Mouse (Mus musculus) lung, postnatal 36 days (tissue): Measurements from ENCODE around the gene Tmem117.

Source experiments
- DNase-seq: peaks from one replicate; pipeline ENCODE4 v3.0.0; 2022; ENCODE audit warnings: mixed read lengths

Tmem117 gene

DNA sequence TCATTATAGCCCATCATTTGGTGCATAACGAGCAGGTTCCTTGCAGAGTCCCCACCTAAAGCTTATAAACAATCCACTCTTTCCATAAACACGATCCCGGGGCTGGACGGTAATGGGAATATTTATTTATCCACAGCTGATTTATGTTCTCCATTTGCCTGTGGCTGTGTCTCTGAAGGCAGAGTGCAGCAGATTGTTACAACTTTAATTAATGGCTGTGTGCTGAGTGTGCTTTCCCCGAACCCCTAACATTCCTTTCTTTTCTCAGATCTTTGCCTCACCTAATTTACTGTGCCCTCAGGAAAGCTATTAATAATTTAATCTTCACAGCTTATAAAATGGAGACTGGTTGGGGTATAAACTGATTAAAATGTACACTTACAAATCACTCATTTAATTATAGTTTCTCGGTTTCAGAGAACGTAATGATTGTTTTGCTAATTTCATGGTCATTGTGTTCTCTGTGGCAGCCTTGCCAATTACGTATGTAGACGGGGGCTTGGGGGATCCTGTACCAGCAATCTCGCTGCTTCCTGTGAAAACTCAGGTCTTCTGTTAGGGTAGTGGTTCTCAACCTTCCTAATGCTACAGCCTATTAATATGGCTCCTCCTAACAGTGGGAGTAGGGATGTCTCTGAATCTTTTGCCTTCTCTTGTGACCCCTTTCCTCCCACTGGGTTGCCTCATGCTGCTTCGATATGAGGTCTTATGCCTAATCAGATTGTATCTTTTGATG is 275.8 kb downstream of the Tmem117 start:
- DNase-seq, result no peak

DNA sequence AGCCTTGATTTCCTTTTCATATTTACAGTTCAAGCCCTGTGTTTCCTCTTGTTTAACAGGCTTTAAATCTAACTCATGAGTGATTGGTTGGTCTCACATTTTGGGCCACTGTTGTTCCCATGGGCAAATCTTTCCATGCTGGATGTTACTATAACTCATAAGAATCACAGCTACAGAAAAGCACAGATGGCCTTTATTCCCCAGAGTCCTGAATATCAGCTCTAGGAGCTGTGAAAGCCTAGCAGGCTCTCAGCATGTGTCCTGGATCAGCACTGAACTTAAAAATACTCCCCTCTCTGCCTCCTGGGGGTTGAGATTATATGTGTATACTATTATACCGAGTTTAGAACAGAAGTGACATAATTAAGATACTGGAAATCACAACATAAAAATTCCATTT is 292.6 kb downstream of the Tmem117 start:
- no peak for DNase-seq

DNA sequence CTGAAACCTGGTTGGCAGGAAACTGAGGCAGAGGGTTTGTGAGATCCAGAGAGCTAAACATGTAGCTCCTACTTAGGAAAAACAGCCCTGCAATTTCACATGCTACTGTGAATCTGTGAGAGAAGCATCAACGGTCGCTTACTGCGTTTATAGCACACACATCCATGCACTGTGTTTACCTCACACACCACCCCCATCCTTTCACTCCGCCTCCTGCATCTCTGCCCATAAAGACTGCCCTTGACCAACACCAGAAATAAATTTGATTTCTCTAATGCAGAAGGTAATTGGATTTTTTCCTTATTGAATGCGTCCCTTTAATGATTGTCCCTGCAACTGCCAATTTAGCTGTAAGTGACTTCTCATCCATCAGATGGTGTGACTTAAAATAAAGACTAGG is 299.0 kb downstream of the Tmem117 start:
- no peak for DNase-seq

DNA sequence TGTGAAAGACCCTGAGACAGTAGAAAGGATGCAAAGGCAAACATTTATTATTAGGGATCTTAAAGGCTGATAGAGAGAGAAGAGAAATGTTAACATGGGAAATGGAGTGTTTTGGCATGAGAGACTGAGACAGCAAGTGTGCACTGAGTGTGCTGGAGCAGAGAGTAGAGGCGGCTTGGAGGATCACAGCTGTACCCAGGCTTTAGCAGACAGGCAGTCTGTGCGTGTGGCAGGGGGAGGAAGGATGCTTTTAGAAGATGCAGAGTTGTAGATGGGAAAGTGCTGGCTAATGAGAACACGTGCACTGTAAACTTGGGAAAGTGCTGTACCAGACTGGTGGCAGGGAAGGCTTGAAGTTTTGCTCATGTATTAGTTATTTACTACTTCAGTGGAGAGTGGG is 301.7 kb downstream of the Tmem117 start:
- DNase-seq, result no peak

DNA sequence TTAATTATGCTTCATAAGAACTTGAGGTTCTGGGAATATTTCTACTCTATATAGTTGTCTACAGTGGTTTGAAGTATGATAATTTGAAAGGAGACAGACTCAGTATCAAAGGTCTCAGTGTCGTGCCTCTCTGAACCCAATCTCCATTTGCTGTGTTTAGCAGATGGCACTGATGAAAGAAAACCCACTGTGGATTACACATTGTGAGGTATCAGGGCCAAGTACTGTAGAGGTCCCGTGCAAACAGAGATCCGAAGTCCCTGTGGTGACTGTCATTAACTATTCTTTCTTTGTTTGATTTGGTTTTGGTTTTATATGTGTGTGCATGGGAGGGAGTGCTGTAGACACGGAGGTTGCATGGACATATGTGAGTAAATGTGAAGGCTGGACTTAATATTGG is 304.0 kb downstream of the Tmem117 start:
- DNase-seq, result no peak

DNA sequence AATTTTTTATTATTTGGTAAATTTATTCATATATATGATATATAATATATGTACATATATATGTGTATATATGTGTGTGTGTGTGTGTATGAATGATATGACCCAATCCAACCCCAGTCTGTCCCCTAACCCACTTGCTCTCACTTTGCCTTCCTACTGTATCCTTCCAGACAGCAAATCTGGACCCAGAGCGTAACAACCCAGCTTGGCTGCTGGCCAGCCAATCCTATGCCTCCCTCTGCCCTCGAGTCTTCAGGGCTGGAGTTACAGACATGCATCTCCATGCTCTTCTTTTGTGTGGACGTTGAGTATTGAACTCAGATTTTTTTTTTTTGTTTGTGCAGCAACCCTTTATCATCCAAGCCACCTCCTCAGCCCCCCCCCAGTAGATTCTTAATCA is 304.4 kb downstream of the Tmem117 start:
- DNase-seq, result no peak

DNA sequence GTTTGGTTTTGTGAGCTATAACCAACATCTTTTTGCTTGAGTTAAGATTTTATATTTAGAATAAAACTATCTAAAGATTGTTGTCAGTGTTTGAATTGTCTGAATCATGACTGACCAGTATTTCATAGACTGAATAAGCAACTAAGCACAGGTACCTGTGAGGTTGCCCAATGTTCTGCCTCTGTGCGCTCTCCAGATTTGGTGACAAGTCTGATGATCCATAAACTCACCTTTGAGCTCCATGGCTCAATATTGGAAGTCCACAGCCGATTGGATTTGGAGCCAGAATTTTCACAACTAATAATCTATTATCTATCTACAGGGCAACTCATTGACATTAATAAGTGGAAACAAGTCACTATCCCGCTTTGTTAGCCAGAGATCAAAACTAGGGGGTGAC is 312.9 kb downstream of the Tmem117 start:
- DNase-seq, result no peak

DNA sequence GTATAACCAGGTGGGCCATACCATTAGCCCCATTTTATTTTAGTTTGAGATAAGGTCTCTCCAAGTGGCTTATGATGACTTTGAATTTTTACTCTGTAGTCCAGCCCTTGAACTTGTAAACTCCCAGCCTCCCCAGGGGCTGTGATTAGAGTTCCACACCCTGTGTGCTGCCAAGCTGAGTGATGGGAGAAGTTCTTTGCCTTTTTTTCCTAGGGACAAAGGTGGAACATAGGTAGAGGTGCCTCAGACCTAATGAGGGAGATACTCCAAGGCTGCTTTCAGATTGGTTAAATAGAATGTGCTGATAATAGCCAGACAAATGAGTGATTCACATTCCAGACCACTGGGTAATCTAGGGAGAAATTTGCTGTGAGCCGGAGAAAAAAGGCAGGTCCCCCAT is 313.4 kb downstream of the Tmem117 start:
- DNase-seq, result no peak

DNA sequence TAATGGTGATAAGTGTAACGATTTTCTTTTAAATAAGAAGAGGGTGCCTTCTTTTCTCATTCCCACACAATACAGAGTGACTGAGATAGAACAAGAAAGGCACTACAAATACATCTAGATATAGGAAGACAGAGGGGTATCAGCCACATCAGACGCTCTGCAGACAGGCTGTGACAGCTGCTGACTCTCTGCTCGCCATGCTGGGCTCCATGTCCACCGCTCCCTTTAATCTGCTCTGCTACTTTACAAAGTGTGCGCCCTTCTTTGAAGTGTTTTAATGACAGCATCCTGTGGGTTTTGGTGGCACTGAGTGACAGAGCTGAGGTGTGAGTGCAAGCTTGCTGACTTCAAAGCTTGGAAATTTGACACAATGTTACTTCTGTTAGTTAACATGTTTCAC is 314.9 kb downstream of the Tmem117 start:
- no peak for DNase-seq

DNA sequence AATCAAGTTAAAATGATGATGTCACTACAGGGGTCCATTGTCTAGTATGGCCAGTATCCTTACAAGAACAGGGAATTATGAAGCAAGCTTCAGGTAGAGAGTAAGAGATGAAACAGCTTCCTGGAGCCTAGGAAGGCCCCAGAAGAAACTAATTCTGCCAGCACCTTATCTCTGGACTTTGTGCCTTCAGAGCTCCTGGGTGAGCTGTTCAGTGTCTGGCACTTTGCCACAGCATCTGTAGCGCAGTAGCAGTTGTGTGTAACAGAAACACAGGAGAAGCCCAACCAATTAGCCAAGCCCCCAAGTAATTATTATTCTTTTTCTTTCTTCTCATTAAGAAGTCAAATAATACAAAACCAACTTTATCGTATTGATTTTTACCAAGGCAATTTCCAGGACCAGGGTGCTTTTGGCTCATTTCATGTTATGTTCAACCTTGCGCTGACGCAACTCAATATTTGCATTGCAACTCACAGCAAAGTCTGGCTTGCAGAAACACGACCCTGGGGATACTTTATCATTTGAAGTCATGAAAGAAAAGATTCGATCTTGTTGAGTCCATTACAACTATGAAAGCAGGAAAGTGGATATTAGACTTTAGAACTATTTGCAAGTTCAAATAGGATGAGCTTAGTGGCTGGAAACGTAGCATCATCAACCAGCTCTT is 322.5 kb downstream of the Tmem117 start:
- DNase-seq, result no peak

DNA sequence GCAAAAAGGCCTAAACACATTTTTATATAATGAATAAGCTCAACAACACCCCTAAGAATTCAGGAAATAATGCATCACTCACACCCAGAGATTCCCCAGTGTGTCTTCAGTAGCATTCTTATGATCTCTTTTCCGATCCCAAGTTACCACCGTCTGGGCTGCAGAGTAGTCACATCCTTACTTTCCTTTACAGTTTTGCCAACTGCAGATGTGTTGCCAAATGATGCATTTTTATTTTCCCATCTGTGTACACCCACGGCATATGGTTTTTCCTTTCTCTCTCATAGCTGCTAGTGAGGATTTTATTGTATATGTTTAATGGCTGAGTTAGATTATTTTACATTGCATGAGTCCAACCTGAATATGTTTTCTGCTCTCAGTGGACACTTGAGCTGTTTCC is 327.7 kb downstream of the Tmem117 start:
- DNase-seq, result no peak

DNA sequence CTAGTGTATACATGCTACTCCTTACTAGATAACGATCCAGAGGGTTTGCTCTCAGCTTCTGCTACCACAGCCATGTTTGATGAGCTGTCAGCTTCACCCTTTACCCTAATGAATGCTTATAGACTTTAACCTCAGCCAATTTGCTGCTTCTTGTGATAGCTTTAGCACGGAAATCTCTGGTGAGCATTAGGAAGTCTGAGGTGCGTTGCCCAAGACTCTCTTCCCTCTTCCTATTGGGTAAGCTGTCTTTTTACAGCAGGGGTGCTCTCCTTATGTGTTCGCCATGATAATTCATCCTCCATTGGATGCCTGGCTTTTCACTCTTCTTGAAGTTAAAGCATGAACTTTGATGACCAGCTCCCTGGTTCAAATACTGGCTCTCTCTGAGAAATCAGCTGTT is 328.2 kb downstream of the Tmem117 start:
- DNase-seq, result no peak

DNA sequence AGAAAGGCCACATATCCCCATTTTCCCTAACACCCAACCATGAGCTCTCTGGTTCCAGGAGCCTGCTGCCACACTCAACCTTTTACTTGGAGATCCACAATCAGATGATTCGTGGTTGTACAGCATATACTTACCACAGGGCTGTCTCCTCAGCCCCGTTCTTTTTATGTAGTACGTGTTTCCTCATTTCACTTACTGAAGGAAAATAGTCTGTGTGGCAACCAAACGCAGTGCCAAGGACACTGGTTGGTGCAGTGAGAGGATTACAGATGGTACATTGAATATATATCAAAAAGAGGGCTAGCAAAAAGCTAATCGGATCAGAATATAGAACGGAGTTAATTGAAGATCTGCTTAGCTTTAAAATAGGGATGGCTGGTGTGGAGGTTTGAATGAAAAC is 338.0 kb downstream of the Tmem117 start:
- DNase-seq, result no peak

DNA sequence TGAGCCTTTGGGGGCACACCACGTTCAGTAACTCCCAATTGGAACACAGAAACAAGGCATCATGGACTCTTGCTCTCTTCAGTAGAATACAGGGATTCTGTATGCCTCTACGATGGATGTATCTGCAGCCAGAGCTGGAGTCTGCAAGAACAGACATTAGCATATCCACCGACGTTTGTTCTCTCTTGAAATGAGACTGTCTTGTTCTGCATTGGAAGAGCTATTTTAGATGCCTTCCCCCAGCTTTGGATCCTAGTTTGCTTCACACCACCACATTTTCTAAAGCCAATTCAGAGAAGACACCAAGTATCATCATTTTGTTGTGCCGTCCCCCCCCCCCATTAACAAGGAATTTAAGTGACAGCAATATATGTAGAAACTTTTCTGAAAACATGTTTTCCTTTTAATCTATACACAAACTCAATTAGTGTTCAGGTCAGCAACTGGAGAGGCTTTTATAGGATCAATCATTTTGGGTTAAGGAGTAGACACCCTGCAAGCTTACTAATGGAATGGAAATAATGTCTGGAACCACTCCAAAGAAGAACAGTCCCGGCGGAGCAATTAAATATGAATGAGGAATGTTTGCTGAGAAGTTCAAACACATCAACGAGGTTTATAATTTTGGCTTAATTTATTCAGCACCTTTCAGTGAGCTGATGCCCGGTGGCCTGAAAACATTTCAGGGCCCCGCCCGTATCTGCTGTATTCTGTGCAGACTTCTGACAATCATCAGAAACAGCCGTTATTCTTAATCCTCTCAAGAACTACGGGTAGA is 339.6 kb downstream of the Tmem117 start:
- DNase-seq, result no peak

DNA sequence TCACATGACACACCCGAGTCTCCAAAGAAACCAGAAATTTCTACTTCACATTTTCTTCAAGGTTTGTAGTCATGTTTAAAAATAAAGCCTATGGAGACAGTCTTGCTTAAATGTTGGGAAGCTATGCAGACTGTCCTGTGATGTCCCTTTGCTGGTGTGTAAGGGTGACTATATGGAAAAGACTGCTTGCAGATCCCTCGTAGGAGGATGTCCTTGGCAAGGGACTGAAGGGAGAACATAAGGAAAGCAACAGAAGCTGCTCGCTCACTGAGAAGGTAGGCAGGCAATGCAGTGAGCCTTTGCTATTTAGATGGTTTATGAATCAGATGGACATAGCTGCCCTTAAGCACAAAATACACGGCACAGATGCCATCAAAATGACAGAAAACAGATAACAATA is 352.8 kb downstream of the Tmem117 start:
- DNase-seq, result no peak

DNA sequence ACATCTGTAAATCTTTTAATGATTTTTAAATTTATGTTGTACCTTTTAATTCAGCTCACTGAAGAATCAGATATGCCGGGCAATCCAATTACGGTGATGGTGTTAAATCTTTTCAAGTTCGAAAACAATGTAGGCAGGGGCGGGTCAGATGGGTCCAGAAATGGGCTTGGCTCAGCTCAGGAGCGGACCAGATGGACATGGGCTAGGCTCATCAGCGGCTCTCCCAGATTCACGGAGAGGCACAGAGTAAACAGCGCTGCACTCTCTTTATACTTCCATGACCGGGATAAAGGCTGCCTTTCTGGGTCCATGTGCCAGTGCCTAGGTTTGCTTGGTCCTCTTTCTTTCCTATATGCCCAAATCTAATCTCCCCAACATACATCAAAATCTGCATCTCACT is 366.3 kb downstream of the Tmem117 start:
- DNase-seq, result no peak

DNA sequence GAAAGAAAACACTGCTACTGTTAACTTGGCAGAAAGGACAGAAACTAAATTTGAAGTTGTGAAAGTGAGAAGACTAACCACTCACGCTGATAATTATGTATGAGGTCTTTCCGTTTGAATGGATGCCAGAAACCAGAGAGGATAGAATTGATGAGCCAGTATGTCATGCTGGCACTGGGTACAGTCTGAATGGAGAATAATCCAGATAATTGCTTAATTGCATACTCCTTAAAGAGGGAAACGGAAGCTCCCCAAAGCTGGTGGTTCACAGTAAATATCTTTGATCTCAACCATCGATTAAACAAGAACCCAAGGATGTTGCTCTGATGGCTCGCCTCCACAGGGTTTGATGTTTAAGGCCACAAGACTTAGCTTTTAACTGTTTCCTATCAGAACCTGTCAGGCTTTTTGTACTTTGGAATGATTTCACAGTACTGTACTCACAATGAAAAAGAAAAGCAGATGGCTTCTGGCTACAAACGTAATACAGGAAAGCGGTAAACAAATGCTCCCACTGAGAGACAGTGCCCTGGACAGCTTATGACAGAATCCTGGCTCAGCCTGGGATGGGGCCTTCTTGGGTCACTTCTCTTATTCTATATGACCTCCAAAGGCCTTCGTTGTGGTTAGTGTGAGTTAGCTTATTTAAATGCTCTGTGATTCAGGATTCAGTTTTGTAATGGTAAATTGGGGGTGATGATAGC is 376.2 kb downstream of the Tmem117 start:
- DNase-seq, result no peak

DNA sequence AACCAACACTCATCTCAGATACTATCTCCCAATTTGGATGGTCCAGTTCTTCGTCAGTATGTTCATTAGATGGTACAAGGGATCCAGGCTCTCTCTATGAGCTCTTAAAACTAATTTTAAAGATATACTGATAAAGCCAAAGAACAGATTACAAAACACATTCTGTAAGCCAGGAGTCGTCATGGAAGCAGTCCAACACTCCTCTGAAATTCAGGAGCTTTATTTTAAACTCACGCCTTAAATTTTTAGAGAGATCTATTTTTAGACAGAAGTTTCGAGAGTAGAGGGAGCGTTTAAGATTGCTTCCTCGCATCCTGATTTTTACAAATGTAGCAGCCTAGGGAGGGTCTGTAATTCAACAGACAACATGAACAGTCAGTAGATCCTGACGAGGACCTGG is 393.2 kb downstream of the Tmem117 start:
- no peak for DNase-seq

DNA sequence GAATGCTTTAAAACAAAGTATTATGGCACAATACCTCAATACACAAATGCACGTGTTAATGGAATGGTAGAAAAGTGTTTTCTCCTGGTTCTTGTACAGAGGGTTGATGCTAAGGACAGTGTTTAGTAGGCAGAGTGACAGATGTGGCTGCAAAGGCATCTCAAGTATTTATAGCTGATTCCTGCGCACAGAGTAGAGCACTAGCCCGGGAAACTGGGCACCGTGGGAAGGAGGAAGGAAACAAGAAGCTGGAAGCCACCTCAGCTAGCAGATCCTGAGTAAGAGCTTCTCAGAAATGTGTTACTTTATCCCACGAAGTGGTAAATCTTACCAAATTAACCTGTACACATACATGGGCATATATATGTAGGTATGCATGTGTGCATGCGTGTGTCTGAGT is 395.4 kb downstream of the Tmem117 start:
- DNase-seq, result no peak

DNA sequence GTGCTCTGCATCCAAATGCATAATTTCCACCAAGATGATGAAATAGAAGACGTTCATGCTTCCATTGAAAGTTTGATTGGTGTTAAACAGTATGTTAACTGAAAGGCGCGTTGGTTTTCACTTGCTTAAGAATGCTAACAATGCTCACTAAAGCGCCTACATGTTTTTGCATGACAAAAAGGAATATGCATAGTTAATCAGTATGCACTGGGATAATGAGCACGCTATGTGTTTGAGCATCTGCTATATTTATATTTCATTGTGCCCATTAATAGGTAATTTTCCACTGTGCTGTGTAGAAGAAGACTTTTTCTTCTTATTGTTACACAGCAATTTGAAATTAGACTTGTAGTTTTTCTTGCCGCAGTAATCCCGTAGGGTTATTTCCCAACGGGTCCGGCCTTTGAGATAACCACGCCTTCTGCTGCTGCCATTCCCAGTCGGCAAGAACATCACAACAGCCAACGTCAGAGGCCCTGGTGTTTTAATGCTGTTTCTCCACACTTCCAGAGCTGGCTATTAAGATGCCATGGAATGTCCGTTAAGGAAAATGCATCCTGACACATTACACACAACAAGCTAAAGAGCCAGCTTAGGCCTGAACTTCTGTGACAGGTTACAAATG is 399.9 kb downstream of the Tmem117 start:
- no peak for DNase-seq

DNA sequence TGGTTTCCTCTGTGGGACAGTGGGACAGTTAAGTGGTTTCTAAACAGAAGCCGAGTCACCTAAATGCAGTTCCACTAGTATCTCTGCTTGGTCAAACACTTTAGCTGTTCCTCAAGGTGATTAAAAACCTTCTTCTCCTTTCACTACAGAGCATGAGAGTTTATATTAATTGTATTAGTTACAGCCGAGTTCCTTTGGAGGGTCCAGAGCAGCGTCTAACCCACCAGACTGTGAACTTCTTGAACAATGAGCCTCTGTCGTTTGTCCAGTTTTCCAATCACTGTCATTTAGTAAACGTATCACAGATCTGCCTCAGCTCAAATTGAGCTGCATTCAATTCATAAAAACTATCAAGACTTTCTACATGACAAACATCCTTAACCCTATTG is 400.4 kb downstream of the Tmem117 start:
- DNase-seq, result no peak

DNA sequence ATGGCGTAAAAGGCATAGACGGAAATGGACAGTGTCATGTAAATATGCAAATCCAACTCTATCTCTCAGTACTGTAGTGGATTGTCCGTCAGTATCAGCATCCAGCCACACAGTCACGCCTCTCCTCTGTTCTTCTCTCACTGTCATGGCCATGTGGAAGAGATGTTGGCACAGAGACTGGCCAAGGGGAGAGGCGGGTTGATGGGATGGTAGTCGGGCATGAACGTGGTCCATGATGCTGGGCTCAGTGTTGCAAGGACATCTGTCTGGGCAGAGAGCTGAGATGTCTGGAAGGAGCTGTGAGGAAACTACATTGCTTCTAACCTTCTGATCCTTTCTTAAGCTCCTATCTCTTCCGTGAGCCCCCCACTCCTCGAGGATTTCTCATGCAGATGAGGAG is 413.4 kb downstream of the Tmem117 start:
- no peak for DNase-seq

DNA sequence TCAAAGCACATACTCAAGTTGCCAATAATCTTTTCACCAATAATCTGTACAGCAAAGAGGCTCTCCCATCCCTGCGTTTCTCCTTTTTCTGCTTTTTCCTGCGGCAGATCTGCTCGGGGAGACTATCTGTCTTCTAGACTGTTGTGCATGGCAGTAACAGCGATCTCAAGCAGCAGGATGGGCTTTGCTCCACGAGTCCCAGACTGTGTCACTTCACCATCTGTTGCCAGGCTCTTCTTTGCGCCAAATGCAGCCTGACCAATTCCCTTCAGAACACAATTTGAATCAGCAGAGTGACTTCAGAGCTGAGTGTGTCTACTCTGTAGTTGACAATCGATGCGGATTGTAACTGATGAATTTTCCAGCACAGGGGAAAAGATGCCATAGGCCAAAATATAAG is 415.0 kb downstream of the Tmem117 start:
- DNase-seq, result no peak
